Mouse (Mus musculus) B cell, adult 2 months (primary cell): ENCODE results near the gene Mdfic.

Experiments
- DNase-seq, 2 experiments: peaks; one replicate each; pipeline ENCODE4 v3.0.0; 2022

Mdfic gene

DNA sequence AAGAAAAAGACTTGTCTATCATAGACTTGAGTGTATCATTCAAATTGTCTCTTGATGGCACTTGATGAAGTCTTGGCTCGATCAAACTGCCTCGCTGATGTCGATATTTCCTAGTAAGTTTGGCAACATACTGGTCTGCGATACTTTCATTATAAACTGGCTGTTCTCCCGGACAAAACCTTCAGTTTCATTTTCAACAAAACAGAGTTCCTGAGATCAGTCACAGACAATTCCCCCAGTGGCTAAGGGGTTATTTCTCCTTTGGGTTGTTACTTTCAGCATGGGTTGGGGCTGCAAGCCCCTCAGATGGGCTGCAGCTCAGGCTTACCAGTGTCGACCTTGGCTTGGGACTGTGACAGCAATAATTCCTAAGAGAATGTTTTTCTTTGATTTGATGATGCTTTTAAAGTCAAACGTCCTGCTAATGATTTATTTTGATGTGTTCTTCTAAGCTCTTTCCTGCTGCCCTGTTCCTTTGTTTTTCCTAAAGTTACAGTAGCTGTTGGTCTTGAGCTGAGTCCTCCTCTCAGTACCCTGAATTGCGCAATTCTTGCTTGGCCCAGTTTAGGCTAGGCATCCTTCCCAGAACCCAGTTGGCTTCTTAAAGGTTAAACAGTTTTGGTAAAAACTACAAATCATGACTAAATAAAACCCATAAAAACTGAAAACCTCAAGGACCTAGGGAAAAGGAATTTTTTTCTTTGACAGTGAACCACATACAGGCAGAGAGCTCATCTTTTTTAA is 73.3 kb downstream of the Mdfic start:
- peak in 1 of 2 experiments; percentile 7 for DNase-seq

DNA sequence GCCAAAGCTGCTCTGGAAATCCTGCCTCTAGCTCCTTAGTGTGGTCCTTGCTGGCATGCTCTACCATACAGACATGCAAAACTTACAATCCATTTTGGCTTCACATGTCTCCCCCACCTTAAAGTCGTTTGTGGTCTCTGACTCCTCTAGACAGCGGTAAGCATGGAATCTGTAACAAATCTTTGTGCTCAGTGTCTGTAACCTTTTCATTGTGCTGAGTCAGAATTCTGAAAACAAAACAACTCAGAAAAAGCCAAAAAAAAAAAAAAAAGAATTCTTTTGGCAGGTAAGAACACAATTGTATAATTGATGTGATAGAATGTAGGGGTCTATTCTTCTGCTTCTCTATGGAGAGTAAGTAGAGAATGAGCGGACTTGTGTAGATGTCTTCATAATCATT is 74.3 kb downstream of the Mdfic start:
- DNase-seq: no peak

- no peak for DNase-seq
Measured at GRCm38 (mm10) chr6:15807382-15807781, 86.9 kb downstream of the Mdfic start.

- no peak for DNase-seq
Measured at GRCm38 (mm10) chr6:15825236-15825635, 104.8 kb downstream of the Mdfic start.

DNA sequence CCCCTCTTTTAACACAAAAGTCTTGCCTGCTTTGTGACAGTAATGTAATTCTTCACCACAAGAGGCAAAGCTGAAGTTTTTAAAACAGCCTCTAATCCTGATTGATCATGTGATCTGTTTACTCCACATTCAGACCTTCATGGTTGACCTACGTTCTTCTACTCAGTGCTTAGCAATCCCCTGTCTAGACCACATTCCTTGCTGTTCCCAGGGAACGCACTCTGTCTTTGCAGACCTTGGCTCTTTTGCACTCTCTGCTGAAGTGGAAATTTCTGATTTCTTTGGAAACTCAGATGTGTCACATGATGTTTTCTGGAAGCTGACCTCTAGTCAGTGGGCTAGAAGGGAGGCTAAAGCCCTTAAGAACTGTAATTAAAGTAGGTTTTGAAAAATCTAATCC is 109.4 kb downstream of the Mdfic start:
- no peak for DNase-seq

DNA sequence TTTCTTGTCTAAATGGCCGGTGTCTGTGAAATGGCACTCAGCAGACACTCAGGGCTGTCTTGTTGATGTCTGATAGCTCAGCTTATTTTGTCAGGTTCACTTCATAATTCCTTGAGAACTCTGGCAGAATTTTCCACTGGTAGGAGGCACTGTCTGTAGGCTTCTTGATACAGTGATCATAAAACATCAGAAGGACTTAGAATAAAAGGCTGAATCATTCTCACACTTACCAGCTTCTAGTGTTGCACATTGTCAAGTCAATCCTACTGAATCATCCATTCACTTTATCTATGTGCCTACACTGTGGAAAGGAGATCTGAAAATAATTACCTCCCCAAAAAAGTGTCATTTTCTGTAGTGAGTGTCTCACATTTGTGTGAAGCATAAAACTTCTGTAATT is 110.2 kb downstream of the Mdfic start:
- no peak for DNase-seq

GRCm38 (mm10) chr6:15837695-15838094 is 117.2 kb downstream of the Mdfic start:
- no peak for DNase-seq

DNA sequence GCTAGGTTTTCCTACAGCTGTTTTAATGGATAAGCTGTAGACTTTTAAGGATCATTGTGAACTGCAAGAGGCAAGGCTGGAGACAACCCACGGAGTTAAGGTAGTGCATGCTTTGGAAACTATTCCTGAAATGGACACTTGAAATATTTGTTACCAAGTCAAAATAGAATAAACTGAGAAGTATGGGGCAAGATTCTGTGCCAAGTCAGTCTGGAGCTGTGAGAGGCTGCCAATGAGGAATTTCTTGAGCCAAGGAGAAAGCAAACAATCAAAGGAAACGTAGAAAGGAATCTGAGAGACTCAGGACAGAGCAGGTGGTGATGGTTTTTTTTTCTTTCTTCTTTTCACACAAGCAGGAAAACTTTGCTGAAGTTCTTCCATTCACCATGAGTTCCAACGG is 119.4 kb downstream of the Mdfic start:
- DNase-seq: no peak

DNA sequence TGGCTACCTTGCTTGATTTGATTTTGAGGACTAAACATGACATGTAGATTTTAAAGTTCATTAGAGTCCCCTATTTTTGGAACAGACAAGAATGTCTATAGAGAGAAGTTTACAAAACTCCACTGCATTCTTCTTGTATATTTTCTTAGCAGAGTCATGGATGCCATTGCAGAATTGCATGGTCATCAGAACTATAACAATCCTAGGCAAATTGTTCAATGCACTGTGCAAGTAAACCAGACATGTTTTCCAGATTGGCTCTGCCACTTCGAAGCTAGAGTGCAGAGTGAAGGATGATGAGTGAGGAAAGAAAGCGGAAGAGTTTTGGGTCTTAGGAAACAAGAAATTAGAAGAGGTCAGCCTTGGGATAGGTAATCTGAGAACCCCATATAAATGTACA is 120.0 kb downstream of the Mdfic start:
- DNase-seq: no peak

GRCm38 (mm10) chr6:15841476-15842209 is 121.2 kb downstream of the Mdfic start:
- peak; percentile 58 to 61 for DNase-seq

GRCm38 (mm10) chr6:15843295-15843694 is 122.8 kb downstream of the Mdfic start:
- DNase-seq: no peak

GRCm38 (mm10) chr6:15845711-15846342 is 125.4 kb downstream of the Mdfic start:
- DNase-seq: peak; percentile 33 to 34
